Mouse (Mus musculus): Measurements from ENCODE around the gene Psme2. TPM values are rescaled to one million over a fixed set of nuclear protein-coding genes. Genes with fewer than 3 reads are reported as not detected.

Gene Psme2
- polyA plus RNA-seq, 1 experiment = 219 TPM

DNA sequence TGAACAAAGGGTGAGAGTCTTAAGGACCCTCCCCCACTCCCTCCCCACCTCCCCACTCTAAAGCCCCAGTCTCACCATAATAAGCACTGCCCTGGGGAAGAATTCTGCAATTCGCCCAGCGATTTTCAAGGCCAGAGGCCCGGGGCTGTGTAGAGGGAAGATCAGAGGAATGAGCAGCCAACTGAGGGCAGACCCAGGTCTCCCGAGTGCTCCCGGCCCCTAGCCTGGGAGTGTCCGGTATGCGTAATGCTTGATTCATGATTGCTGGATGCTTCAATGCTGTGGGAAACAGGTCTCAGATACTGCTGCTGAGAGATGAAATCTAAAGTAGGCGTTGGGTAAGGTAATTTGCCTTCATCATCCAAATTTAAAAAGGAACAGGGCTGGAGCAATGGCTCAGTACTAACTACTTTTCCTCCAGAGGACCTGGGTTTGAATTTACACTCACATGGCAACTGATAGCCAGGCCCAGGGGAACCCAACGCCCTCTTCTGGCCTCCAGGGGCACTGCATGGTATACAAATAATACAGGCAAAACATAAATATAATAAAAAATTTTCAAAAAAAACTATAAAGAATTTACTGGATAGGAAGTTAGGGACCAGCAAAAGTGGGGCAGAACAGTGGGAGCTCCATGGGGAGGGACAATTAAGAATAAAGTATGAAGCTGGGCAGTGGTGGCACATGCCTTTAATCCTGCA, 8.8 kb downstream of the Psme2 start:
- TF ChIP-seq POLR2A (IDR thresholded peaks at IDR 0.05; ENCODE audit: borderline replicate concordance, low read depth, low read length) (no peak), CTCF (IDR thresholded peaks at IDR 0.05; ENCODE audit: low read depth, low read length) (peak; percentile 56)
- Histone ChIP-seq H3K4me1 (ENCODE audit: control insufficient read depth, insufficient read depth, low read length) (peaks cover 24% of the 10 kb centered on the region), H3K4me3 (ENCODE audit: insufficient read depth, low read length) (no peak overlapping the region), H3K27ac (ENCODE audit: insufficient read depth, low read depth, low read length) (no peak overlapping the region)

DNA sequence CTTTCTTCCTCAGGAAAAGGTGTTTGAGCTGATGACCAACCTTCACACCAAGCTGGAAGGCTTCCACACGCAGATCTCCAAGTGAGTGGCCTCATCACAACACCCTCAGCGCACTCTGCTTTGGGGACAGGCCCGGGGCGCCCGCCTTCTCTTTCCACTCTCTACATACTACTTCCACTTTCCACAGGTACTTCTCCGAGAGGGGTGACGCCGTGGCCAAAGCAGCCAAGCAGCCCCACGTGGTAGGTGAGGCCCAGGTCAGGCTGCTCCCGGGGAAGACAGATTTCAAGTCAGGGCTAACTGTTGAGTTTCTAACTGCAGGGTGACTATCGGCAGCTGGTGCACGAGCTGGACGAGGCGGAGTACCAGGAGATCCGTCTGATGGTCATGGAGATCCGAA, 10.2 kb downstream of the Psme2 start:
- TF ChIP-seq POLR2A (IDR thresholded peaks at IDR 0.05; ENCODE audit: borderline replicate concordance, low read depth, low read length) (no peak), CTCF (IDR thresholded peaks at IDR 0.05; ENCODE audit: low read depth, low read length) (no peak)
- no peak overlapping the region for H3K27ac ChIP-seq (ENCODE audit: insufficient read depth, low read depth, low read length)
- H3K4me3 ChIP-seq (ENCODE audit: insufficient read depth, low read length) = no peak overlapping the region
- H3K4me1 ChIP-seq (ENCODE audit: control insufficient read depth, insufficient read depth, low read length) = peaks cover 21% of the 10 kb centered on the region

DNA sequence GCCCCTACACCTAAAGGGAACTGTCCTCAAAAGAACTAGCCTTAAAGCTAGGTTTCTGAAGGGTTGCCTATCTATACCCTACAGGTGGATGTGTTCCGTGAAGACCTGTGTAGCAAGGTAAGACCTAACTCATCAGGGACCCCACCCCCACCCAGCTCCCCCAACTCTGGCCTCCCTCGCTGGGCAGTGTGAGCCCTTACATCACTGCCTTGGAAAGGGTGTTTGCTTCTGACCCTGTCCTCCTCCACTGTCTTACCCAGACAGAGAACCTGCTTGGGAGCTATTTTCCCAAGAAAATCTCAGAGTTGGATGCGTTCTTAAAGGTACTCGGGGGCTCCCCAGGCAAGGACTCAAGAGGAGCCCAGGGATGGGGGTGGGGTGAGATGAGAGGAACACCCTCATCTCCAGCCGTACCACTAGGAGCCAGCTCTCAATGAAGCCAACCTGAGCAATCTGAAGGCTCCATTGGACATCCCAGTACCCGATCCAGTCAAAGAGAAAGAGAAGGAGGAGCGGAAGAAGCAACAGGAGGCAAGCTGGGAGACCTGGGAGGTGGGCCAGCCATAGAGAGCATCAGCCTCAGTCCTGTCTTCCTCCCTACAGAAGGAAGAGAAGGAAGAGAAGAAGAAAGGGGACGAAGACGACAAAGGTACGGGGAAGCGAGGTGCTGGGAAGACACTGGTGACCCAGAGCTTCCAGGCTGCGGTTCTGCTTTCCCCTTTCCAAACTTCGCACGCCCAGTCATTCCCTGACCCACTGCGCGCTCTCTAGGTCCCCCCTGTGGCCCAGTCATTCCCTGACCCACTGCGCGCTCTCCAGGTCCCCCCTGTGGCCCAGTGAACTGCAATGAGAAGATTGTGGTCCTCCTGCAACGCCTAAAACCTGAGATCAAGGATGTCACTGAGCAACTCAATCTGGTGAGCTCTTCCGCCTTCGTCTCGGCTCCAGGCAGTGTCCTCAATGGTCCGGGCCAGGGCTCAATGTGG, 11.1 kb downstream of the Psme2 start:
- no peak for TF ChIP-seq POLR2A (IDR thresholded peaks at IDR 0.05; ENCODE audit: borderline replicate concordance, low read depth, low read length)
- TF ChIP-seq CTCF (IDR thresholded peaks at IDR 0.05; ENCODE audit: low read depth, low read length) = no peak
- no peak overlapping the region for H3K27ac ChIP-seq (ENCODE audit: insufficient read depth, low read depth, low read length)
- peaks cover 18% of the 10 kb centered on the region for H3K4me1 ChIP-seq (ENCODE audit: control insufficient read depth, insufficient read depth, low read length)
- H3K4me3 ChIP-seq (ENCODE audit: insufficient read depth, low read length) = no peak overlapping the region

DNA sequence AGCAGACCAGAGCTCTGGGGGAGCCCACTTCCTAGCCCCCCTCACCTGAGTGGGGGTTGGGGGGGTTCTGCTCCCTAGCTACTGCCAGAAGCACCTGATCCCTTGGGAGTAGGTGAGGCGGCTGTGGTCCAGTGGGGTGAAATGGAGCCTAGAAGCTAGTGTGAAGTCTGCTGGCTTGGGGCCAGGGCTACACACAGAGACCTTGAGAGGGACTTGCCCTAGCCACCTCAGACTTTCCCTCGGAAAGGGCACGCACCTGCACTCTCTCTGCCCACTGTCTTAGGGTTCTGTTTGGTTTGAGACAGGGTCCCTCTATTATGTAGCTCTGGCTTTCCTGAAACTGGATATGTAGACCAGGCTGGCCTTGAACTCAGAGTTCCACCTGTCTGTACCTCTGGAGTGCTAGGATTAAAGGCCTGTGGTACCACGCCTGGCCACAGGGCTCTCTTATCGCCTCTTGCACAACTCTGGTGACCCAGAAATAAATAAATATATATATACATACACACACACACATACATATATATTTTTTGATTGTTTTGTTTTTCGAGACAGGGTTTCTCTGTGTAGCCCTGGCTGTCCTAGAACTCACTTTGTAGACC, 12.1 kb downstream of the Psme2 start:
- peak overlapping the region; percentile 70 for H3K27ac ChIP-seq (ENCODE audit: insufficient read depth, low read depth, low read length)
- no peak for TF ChIP-seq POLR2A (IDR thresholded peaks at IDR 0.05; ENCODE audit: borderline replicate concordance, low read depth, low read length)
- TF ChIP-seq CTCF (IDR thresholded peaks at IDR 0.05; ENCODE audit: low read depth, low read length) = no peak
- peaks cover 12% of the 10 kb centered on the region for H3K4me1 ChIP-seq (ENCODE audit: control insufficient read depth, insufficient read depth, low read length)
- H3K4me3 ChIP-seq (ENCODE audit: insufficient read depth, low read length) = peak overlapping the region; percentile 98

DNA sequence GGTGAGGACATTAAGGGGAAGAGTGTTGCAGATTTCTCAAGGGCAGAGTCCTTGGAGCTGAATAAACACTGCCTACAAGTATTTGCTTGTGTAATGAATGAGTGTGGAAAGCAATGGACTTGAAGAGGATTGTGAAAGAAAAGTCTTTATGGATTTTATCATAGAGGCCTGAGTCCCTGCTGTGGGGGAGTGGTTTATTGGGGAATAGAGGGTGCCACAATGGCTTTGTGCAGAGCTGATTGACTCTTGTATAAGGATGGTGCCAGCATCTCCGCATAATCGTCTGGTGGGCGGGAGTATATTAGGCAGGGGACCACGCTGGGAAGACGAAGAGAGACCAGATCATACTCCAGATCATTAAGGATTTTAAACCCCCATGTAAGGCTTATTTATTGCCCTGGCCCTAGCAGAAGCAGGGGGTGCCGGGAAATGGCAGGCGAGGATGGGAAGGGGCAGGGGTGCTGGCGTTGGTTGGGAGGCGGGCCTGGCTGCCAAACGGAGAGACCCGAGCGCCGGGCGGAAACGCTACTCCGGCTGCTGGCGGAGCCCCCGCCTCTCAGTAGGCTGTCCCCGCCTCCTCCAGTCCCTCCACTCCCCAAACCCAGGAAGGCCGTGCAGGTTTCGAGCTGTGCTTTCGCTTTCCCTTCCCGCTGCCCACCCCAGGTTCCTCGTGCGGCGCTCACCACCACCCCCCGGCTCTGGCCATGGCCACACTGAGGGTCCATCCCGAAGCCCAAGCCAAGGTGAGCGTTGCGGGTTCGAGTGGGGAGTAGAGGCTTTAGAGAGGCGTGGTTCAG, 12.8 kb downstream of the Psme2 start, which contains the start of gene Psme1:
Gene Psme1, plus strand, starts transcription at position 253 of the 797 bp plus-strand sequence.
- no peak for TF ChIP-seq CTCF (IDR thresholded peaks at IDR 0.05; ENCODE audit: low read depth, low read length)
- no peak for TF ChIP-seq POLR2A (IDR thresholded peaks at IDR 0.05; ENCODE audit: borderline replicate concordance, low read depth, low read length)
- peak within 1 kb of the TSS; percentile 98 for H3K4me3 ChIP-seq (ENCODE audit: insufficient read depth, low read length)
- peak within 1 kb of the TSS; percentile 70 for H3K27ac ChIP-seq (ENCODE audit: insufficient read depth, low read depth, low read length)
- peaks cover 12% of the 10 kb centered on the region for H3K4me1 ChIP-seq (ENCODE audit: control insufficient read depth, insufficient read depth, low read length)

DNA sequence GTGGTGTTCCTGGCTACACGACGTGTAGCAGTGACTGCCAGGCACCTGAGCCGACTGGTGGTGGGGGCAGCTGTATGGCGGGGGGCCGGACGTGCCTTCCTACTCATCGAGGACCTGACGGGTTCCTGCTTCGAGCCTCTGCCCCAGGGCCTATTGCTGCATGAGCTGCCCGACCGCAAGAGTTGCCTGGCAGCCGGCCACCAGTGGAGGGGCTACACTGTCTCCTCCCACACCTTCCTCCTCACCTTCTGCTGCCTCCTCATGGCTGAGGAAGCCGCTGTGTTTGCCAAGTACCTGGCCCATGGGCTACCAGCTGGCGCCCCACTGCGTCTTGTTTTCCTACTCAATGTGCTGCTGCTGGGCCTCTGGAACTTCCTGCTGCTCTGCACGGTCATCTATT, 14.5 kb downstream of the Psme2 start:
- H3K4me3 ChIP-seq (ENCODE audit: insufficient read depth, low read length) = no peak overlapping the region
- no peak overlapping the region for H3K27ac ChIP-seq (ENCODE audit: insufficient read depth, low read depth, low read length)
- peaks cover 12% of the 10 kb centered on the region for H3K4me1 ChIP-seq (ENCODE audit: control insufficient read depth, insufficient read depth, low read length)
- TF ChIP-seq POLR2A (IDR thresholded peaks at IDR 0.05; ENCODE audit: borderline replicate concordance, low read depth, low read length) (no peak), CTCF (IDR thresholded peaks at IDR 0.05; ENCODE audit: low read depth, low read length) (no peak)

DNA sequence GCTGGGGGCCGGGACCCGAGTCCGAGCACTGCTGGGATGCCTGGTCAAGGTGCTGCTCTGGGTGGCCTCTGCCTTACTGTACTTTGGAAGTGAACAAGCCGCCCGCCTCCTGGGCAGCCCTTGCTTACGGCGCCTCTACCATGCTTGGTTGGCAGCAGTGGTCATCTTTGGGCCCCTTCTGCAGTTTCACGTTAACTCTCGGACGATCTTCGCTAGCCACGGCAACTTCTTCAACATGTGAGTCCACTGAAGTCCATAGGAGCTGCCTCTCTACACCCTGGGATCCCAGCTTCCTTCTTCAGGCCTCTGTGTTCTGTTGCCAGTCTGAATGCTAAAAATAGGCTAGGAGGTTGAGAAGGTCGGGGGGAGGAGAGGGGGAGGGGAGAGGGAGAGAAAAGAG, 15.2 kb downstream of the Psme2 start:
- H3K4me3 ChIP-seq (ENCODE audit: insufficient read depth, low read length) = no peak overlapping the region
- H3K4me1 ChIP-seq (ENCODE audit: control insufficient read depth, insufficient read depth, low read length) = peaks cover 12% of the 10 kb centered on the region
- TF ChIP-seq POLR2A (IDR thresholded peaks at IDR 0.05; ENCODE audit: borderline replicate concordance, low read depth, low read length) (no peak), CTCF (IDR thresholded peaks at IDR 0.05; ENCODE audit: low read depth, low read length) (no peak)
- H3K27ac ChIP-seq (ENCODE audit: insufficient read depth, low read depth, low read length) = no peak overlapping the region

DNA sequence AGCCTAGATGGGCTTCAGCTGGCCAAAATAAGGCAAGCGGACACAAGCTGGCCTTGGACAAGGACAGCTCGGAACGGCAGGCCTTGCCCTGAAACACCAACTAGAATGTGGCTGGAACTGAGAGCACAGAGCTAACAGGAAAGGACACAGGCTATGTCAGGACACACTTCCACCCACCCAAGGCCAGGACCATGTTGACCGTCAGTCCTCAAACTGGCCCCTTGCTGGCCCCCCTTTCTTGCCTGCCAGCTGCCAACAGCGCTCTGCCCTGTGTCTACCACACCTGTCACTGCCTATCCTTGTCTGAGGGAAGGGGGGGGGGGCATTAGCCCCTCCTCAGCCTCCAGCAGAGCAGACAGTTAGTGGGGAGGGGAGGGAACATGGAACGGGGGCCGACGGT, 15.6 kb downstream of the Psme2 start, which contains the start of gene Fitm1:
Gene Fitm1, plus strand, starts transcription at position 316 of the 400 bp plus-strand sequence.
- no peak within 1 kb of the TSS for H3K4me3 ChIP-seq (ENCODE audit: insufficient read depth, low read length)
- TF ChIP-seq POLR2A (IDR thresholded peaks at IDR 0.05; ENCODE audit: borderline replicate concordance, low read depth, low read length) = no peak
- no peak for TF ChIP-seq CTCF (IDR thresholded peaks at IDR 0.05; ENCODE audit: low read depth, low read length)
- no peak within 1 kb of the TSS for H3K27ac ChIP-seq (ENCODE audit: insufficient read depth, low read depth, low read length)
- H3K4me1 ChIP-seq (ENCODE audit: control insufficient read depth, insufficient read depth, low read length) = peaks cover 12% of the 10 kb centered on the region

DNA sequence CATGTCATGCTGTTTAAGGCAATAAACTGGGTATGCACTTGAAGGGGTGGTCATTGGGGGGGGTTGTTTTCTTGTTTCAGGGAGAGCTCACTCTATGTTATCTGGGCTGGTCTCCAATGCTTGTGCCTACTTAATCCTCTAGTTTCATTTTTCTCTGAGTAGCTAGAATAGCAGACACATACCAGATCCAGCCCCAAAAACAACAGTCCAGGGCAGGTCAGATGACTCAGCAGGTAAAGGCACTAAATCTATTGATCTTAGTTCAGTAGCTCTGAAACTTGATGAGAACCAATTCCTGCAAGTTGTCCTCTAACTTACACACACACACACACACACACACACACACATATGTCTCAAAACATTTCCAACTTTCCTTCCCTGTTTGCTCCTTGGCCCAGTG, 19.2 kb downstream of the Psme2 start:
- peaks cover 5% of the 10 kb centered on the region for H3K4me1 ChIP-seq (ENCODE audit: control insufficient read depth, insufficient read depth, low read length)
- H3K4me3 ChIP-seq (ENCODE audit: insufficient read depth, low read length) = no peak overlapping the region
- TF ChIP-seq CTCF (IDR thresholded peaks at IDR 0.05; ENCODE audit: low read depth, low read length) (no peak), POLR2A (IDR thresholded peaks at IDR 0.05; ENCODE audit: borderline replicate concordance, low read depth, low read length) (no peak)
- no peak overlapping the region for H3K27ac ChIP-seq (ENCODE audit: insufficient read depth, low read depth, low read length)

Measured in bone marrow macrophage, adult 2 months (primary cell).